Mouse (Mus musculus) layer of hippocampus, adult 2 months (tissue): Measurements from ENCODE around the gene Cdt1. TPM values are rescaled to one million over a fixed set of nuclear protein-coding genes. Genes with fewer than 3 reads are reported as not detected.

Source experiments
- DNase-seq, 2 experiments: peaks; one replicate each; pipeline ENCODE4 v3.0.0; 2022; ENCODE audit warnings: low spot score in 2 of 2
- H3K27ac ChIP-seq: fragments of 200-600 bp; 2 replicates; pipeline ENCODE4 v1.8.1; 2022
- H3K4me3 ChIP-seq: fragments of 200-600 bp; 2 replicates; pipeline ENCODE4 v1.8.1; 2022; ENCODE audit warnings: mild to moderate bottlenecking
- CTCF ChIP-seq: fragments of 200-600 bp; conservative IDR thresholded peaks from 2 replicates; pipeline ENCODE4 v1.8.1; 2022; ENCODE audit warnings: antibody characterized with exemption, mild to moderate bottlenecking, moderate library complexity
- total RNA-seq, 2 experiments: library from RNA; stranded (reverse); gene quantifications; 2 replicates each; pipeline ENCODE4 v1.2.3; 2021

The Cdt1 gene
- total RNA-seq, 2 experiments from 2014 or later, result 1.3 to 1.6 TPM

DNA sequence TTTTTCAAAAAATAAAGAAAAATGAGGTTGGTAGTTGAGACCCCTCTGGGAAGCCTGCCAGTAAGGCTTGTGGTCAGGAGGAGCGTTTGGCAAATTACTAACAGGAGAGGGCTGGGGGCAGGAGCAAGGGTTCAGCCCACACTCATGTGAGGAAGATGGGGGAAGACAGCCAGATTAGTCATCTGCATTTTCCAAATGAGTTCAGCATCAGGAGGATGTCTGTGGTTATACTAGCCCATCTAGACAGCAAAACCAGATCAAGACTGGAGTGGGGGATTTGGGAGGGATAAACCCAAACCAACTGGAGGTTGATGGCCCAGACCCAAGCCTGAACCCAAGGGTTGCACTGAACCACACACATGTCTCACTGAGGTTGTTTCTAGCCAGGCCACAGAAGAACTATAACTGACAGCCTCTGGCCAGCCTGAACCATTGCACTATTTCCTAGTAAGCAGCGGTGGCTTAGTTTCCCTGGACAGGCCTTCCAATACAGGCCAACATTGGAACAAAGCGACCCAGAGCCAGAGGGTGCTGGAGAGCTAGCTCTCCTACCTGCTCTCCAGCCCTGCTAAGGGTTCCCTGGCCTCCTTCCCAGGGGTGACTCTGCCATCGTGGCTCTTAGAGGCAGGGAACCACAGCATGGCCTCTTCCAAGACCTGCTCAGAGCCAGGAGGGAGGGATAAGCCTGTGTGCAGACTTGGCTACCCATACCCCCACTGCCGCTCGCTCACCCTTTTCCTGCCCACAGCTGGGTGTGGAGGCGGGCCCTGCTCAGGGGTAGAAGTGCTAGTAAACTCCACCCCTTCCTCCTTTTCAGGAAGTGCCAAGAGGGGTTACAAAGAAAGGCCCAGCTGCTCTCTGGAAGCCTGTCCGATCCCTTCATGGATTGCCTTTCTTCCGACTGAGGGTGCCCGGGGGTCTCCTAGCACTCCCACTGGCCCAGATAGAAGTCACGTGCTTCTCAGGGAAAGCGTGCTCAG, 11.5 kb upstream of the Cdt1 start:
- TF ChIP-seq CTCF, result no peak
- DNase-seq, result no peak
- no peak overlapping the region for H3K4me3 ChIP-seq
- H3K27ac ChIP-seq, result peak overlapping the region; percentile 75

DNA sequence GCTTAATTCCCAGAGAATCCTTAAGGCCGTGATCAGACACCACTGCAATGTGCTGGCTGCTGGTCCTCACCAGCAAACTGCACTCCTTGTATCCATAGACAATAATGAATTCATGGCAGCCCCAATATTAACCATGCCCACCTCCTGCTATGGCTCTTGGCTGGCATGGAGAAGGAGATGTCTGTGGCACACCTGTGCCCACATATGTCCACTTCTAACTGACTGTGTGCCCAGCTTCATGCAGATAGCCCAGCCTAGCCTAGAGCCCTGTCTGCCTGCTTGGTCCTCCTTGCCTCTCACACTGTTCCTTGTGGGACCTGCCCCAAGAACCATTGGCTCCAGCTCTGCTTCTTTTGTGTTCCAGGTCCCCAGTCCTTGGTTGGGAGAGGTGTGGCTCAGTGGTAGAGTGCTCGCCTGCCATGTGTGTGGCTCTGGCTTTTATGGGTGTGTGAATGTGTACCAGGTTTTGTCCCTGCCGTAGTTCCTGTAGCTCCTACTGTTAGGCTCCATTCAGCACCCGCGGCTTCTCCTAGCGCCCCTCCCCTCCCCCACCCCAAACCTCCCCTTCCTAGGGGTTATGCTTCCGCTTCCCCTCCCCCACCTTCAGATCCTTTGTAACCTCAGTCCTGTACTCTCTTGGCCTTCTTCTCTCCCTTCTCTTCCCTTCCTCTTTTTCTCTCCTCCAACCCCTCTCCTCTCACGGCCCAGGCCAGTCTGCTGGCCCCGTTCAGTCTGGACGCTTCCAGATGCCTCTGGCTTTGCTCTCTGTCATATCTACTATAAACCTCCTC, 10.4 kb upstream of the Cdt1 start:
- TF ChIP-seq CTCF, result no peak
- Histone ChIP-seq H3K4me3 (no peak overlapping the region), H3K27ac (0 out of 2 replicates have a peak overlapping the region, but pooled peaks have one; percentile 0)
- no peak for DNase-seq

GRCm38 (mm10) chr8:122558671-122559349, 9.0 kb upstream of the Cdt1 start:
- no peak overlapping the region for H3K27ac ChIP-seq
- no peak for DNase-seq
- no peak for TF ChIP-seq CTCF
- H3K4me3 ChIP-seq, result no peak overlapping the region

- H3K27ac ChIP-seq, result no peak overlapping the region
- H3K4me3 ChIP-seq, result no peak overlapping the region
- no peak for TF ChIP-seq CTCF
- no peak for DNase-seq
Measured at GRCm38 (mm10) chr8:122561199-122561598, 6.6 kb upstream of the Cdt1 start.

GRCm38 (mm10) chr8:122564363-122565352, 3.2 kb upstream of the Cdt1 start:
- H3K27ac ChIP-seq, result 0 out of 2 replicates have a peak overlapping the region, but pooled peaks have one; percentile 14
- TF ChIP-seq CTCF, result no peak
- no peak overlapping the region for H3K4me3 ChIP-seq
- DNase-seq, result no peak

GRCm38 (mm10) chr8:122566766-122567165, 1.0 kb upstream of the Cdt1 start:
- Histone ChIP-seq H3K4me3 (peak overlapping the region; percentile 83), H3K27ac (peak overlapping the region; percentile 92)
- no peak for DNase-seq
- TF ChIP-seq CTCF, result no peak

DNA sequence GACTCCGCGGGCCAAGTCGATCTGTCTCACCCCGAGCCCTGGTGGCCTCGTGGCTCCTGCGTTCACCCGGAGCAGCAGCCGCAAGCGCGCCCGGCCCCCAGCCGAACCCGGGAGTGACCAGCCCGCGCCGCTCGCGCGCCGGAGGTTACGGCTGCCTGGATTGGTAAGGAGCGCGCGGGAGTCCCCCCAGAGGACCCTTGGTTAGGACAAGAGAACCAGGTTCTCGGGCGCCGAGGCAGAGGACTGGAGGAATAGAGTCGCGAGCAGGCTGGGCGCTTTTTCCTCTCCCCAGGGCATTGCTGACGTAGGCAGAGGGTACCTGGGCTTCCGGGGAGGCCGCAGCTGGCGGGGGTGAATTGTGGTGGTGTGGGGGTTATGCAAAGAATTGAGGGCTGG, 292 bp downstream of the Cdt1 start:
- peak overlapping the region; percentile 12; the same call in 1 of the 2 replicates for H3K27ac ChIP-seq
- no peak for TF ChIP-seq CTCF
- no peak for DNase-seq

GRCm38 (mm10) chr8:122568881-122569309, 1.1 kb downstream of the Cdt1 start:
- H3K4me3 ChIP-seq, result no peak overlapping the region
- TF ChIP-seq CTCF, result no peak
- DNase-seq, result no peak
- no peak overlapping the region for H3K27ac ChIP-seq

More for the DNA sequence above, 292 bp downstream of the Cdt1 start:
- H3K4me3 ChIP-seq, result peak overlapping the region; percentile 83

GRCm38 (mm10) chr8:122569329-122569728, 1.5 kb downstream of the Cdt1 start:
- Histone ChIP-seq H3K27ac (no peak overlapping the region), H3K4me3 (no peak overlapping the region)
- TF ChIP-seq CTCF, result no peak
- DNase-seq, result no peak

- DNase-seq, result no peak
- no peak for TF ChIP-seq CTCF
- Histone ChIP-seq H3K27ac (no peak overlapping the region), H3K4me3 (no peak overlapping the region)
Measured at GRCm38 (mm10) chr8:122569996-122570395, 2.2 kb downstream of the Cdt1 start.

DNA sequence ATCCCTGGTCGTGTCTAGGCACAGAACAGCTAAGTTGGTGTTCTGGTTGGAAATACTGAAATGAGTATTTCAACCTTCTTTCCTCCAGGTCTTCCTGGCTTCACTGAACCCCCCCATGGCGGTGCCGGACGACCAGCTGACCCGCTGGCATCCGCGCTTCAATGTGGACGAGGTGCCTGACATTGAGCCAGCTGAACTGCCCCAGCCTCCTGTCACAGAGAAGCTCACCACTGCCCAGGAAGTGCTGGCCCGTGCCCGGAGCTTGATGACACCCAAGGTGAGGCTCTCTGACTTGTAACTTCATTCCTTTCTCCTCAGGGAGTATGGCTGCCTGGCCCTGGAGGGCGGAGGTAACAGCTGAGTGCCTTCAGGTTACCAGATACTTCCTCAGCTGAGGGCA, 3.3 kb downstream of the Cdt1 start:
- TF ChIP-seq CTCF, result no peak
- Histone ChIP-seq H3K4me3 (no peak overlapping the region), H3K27ac (no peak overlapping the region)
- no peak for DNase-seq
